Mouse (Mus musculus) heart, postnatal 25 days (tissue): Measurements from ENCODE around the gene Mgat3. TPM values are rescaled to one million over a fixed set of nuclear protein-coding genes. Genes with fewer than 3 reads are reported as not detected.

ENCODE experiments used
- DNase-seq: peaks from one replicate; pipeline ENCODE4 v3.0.0; 2022; ENCODE audit warnings: low spot score
- intact Hi-C: fragments of 180-260 bp; cut with DNase I; formaldehyde crosslinking; loops from one replicate; pipeline ENCODE4 v1.15.1; 2025
- total RNA-seq, 2 experiments: library from RNA; stranded (reverse); gene quantifications; 2 replicates each; pipeline ENCODE4 v1.2.3; 2021

The Mgat3 gene
- total RNA-seq, 2 experiments from 2014 or later = 1.5 to 1.6 TPM

DNA sequence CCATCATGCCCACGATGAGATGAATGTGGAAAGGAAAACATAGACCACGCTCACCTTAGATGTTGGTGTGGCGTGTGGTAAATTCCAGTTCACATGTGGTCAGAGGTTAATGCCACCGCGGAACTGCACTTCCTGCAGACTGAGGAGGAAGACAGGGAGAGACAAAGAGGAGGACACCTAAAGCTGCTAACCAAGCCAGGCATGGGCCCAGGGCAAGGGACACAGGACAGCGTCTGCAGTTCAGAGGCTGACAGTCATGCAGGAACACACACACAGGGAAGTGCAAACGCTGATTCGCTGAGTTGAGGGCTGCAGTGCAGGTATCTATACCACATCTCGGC, 42.9 kb downstream of the Mgat3 start:
- intact Hi-C loops = no loop called here
- no peak for DNase-seq

DNA sequence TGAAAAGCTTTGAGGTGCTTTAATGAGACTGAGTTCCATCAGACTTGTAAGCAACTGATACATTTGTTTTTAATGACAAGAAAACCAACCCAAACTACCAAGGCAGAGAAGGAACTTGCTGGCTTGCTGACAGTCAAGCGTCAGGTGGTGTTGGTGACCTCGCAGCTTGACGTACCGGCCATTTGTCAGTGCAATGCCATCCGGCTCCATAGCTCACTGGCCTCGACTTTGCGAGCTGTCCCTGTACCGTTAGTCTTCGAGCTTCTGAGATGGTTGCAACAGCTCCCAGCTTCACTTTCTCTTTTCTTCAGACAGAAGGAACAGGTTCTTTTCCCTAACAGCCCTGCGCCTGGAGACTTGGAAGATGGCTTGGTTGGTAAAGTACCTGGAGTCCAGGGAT, 44.0 kb downstream of the Mgat3 start:
- intact Hi-C loops = no loop called here

DNA sequence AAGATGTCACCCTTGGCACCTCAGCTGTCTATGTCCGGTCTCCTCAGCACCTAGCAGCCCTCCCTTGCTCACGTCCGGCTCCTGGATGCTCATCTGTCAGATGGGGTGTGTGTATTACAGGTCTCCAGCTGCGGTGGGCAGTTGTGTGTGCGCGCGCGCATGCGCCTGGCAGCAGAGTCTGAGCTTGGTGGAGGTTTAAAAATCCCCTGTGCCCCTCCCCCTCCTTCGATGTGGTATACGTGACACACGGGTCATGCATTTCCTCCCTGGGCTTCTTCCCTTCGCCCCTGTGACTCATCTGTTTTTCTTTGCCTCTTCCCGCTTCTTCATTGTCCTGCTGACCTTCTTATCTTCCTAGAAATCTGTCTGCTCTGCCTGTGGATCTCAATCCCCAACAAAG, 45.7 kb downstream of the Mgat3 start:
- no peak for DNase-seq
- intact Hi-C loops = no loop called here

More for the DNA sequence above, 44.0 kb downstream of the Mgat3 start:
- DNase-seq = no peak

DNA sequence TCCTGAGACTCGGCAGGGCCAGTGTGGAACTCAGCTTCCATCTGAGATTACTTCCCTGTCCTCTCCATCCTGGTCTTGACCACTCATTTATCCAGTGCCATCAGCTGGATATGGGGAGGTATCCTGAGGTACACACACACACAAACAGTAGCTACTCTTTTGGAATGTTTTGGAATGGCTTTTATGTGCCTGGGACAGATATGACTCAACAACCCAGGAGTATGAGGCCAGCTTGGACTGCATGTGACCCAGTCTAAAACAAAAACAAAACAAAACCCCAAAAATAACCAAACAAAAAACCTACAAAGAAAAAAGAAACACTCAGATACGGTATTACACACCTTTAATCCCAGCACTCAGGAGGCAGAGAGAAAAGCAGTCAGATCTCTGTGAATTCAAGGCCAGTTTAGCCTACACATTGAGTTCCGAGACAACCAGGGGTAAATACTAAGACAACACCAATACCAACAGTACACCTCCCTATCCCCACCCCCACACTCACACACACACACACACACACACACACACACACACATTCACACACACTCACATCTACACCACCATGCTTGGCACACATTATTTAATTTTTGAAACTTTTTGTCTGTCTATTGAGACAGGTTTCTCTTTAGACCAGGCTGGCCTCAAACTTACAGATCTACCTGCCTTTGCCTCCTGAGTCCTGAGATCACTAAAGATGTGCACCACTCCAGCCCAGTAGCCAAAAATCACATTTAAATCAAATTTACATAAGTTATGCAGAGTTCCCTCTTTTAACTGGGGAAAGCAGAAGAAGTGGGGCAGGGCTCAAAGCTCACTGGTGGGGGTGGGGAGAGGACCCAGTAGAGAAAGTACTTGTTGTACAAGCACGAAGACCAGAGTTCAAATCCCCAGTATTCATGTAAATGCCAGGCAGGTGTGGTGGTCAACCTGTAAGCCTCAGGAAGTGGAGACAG, 46.5 kb downstream of the Mgat3 start:
- no peak for DNase-seq
- intact Hi-C loops = loop anchor here (5.0 to 10.0 kb wide), 2 partner anchors 128 to 275 kb away; partner anchors contain the start of genes Rpl3 and Syngr1

DNA sequence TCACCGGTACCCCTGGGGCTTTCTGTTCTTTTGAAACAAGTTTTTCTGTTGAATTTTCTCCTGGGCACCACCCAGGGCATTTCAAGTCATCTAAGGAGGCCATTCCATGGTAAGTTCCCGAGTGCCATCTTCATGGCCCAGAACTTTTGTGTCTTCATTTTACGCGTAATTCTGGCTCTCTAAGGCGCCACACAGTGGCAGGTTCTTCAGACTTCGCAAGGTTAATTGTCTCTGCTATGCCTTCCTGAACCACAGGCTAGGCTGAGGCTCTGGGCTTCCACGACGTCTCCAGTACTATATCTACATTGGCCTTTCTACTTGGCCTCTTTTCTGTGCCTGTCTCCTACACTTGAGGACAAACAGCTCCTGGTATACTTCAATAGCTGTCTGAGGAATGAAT, 47.5 kb downstream of the Mgat3 start:
- no peak for DNase-seq
- intact Hi-C loops = loop anchor here (5.0 to 10.0 kb wide), 2 partner anchors 129 to 276 kb away; partner anchors contain the start of genes Rpl3 and Syngr1

DNA sequence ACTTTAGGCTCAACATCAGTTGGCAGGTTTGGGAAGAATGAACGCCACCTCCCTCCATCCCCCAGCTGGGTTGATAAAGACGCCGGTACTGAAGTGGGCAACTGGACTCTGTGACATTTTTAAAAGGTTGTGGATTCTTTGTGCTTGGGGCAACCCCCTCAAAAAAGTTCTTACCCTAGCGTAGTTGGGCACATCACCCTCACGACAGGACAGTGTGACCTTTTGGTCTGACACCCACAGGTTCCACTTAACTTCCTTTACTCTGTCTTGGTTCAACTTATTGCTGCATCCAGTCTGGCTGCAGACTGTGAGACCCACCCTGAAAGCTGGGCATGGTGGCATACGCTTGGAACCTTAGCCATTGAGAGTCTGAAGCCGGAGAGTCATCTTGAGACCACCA, 50.2 kb downstream of the Mgat3 start:
- intact Hi-C loops = loop anchor here (5.0 to 10.0 kb wide), 2 partner anchors 131 to 279 kb away; partner anchors contain the start of genes Rpl3 and Syngr1
- DNase-seq = no peak

DNA sequence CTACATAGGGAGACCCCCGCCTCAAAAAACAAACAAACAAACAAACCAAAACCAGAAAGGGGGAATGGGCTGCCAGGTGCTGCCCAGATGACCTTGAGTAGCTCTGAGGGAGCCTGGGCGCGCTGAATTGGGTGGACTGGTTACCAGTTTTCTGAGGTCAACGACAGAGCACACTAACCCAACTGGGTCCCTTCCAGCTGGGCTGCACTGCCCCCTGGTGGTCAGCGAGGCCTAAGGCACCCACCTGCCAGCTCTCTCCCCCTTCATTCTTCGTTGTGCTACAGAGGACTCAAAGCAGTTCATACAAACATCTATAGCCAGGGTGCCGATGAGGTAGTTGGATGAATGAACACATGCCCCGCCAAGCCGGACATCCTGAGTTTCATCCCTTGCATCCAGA, 51.7 kb downstream of the Mgat3 start:
- intact Hi-C loops = loop anchor here (5.0 to 10.0 kb wide), 3 partner anchors 37 to 280 kb away; partner anchors contain the start of genes Rps19bp1 and Tab1

DNA sequence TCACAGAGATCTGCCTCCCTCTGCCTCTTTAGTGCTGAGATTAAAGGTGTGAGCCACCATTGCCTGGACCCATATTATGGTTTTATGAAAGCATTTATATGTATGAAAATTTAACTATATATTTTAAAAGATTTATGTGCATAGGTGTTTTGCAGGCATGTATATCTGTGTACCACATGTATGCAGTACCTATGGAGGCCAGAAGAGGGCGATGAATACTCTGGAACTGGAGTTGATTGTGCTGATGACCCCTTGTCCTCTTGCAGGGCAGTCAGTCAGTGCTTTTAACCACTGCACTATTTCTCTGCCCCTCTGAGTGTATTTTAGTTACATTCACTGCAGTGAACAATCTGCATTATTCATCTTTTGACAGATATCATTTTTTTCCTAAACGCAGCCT, 52.3 kb downstream of the Mgat3 start:
- intact Hi-C loops = loop anchor here (5.0 to 10.0 kb wide), 3 partner anchors 37 to 281 kb away; partner anchors contain the start of genes Rps19bp1 and Tab1
- DNase-seq = no peak

More for the DNA sequence above, 51.7 kb downstream of the Mgat3 start:
- no peak for DNase-seq

DNA sequence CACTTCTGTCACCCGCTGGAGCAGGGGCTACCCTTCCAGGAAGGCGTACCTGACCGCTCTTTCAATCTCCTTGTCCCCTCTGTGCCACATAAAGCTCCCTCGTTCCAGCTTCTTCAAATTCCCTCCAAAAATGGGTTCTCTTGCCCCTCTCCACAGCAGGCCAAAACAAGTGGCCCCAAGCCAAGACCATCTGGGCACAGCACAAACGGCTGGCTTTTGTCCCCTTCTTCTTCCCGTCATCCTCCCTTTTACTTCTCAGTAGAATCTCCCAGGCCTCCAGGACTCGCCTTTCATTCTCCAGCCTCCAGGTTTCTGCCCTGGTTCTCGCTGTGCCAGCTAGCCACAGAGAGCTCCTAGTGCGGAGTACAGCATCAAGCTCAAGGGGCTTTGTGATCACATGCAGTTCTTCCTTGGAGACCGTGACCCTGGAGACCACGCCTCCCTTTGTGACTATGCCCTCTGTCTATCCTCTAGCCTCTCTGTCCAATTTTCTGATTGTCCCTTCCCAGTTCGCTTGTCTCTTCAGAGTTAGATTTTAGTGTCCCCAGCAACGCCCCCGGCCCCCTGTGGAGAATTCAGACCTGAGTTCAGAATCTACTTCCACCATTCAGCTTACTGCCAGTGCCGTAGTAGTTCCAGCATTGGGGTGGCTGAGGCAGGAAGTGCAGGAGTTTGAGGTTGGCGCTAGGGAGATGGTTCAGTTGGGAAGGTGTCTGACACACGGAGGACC, 54.7 kb downstream of the Mgat3 start:
- no peak for DNase-seq
- intact Hi-C loops = loop anchor here (5.0 to 10.0 kb wide), 3 partner anchors 34 to 283 kb away; partner anchors contain the start of genes Rps19bp1 and Tab1

DNA sequence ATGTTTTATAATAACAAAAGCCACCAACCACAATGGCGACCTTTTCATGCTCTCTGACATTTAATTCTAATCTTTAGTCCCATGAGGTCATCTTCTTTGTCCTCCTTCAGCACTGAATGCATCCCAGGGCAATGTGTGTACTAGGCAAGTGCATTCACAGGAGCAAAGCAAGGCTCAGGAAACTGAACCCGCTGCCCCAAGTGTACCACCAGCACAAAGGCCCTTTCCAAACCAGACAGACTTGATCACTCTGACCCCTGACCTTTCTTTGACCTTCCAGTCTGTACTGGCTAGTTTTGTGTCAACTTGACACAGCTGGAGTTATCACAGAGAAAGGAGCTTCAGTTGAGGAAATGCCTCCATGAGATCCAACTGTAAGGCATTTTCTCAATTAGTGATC, 58.8 kb downstream of the Mgat3 start:
- intact Hi-C loops = no loop called here
- no peak for DNase-seq

DNA sequence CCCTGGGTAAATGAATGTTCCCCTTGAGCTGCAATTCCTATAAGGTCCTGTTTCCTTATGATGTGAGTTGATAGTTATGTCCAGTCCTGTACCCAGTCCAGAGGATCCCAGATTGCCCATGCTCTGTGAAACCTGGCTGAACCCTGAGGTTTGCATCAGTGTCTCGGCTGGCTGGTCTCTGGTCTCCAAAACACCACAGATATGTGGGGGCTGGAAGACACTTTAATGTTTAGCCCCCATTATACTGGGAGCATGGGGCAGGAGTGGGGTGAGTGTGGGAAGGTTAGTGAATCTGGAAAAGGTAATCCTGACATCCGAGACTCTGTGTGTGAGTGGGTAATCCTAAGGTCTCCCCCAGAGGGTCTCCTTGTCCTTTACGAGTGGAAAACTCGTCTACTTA, 59.5 kb downstream of the Mgat3 start:
- intact Hi-C loops = no loop called here
- DNase-seq = no peak

DNA sequence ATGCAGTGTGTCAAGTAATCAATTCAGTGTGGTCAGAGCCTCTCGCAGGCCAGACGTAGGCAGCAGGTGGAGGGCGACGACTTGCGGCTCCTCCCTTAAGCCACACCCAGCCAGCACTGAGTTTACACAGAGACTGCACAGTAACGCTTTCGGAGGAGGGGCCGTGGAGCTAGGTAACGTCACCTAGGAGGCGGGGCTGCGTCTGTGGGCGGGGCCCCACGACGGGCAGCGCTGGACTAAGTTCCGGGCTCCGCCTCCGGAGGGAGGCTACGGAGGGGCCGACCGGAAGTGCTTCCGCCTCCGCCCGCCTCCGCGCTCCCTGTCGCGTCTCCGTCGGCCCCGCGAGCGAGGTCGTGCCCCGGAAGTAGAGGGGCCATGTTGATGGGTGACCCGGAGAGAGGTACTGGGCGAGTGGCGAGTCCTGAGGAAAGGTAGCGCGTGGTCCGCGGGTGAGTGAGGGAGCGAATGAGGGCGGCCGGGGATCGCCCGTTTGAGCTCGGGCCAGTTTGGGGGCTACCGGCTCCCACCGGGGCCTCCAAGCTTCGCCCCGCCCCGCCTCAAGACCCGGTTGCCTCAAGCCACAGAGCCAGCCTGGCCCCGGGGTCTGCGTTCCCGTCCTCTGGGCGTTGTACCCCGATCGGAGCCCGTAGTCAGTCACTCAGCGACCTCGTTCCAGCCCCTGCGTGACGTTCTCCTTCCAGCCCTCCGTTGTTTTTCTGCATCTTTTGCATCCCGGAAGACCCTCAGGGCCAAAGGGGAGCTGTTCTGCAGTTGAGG, 60.4 kb downstream of the Mgat3 start, which contains the start of gene Mief1:
Mief1 (plus strand) TSS at position 286 of the 777 bp plus-strand sequence.
- peak; percentile 96 for DNase-seq

DNA sequence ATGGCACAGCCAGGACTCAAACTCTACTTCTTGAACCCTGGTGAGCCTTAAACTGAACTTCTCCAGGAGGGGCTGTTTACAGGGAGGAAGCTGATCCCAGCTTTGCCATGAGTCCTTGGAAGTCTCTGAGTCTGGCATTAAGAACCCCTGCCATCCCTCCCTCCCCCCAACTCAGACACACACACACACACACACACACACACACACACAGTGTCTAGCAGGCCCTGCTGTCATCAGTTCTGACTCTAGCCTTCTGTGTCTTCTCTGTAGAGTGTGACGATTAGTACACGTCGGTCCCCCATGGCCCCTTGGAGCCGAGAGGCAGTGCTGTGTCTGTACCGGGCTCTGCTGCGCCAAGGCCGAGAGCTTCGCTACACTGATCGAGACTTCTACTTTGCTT, 62.0 kb downstream of the Mgat3 start, which contains the start of gene AC140267.1:
AC140267.1 (plus strand) TSS at position 301 of the 400 bp plus-strand sequence.
- DNase-seq = no peak
- intact Hi-C loops = loop anchor here (1.0 kb wide), 1 partner anchor 19 kb away; no protein-coding TSS in a partner anchor

More for the DNA sequence above, 60.4 kb downstream of the Mgat3 start, which contains the start of gene Mief1:
- intact Hi-C loops = no loop called here

DNA sequence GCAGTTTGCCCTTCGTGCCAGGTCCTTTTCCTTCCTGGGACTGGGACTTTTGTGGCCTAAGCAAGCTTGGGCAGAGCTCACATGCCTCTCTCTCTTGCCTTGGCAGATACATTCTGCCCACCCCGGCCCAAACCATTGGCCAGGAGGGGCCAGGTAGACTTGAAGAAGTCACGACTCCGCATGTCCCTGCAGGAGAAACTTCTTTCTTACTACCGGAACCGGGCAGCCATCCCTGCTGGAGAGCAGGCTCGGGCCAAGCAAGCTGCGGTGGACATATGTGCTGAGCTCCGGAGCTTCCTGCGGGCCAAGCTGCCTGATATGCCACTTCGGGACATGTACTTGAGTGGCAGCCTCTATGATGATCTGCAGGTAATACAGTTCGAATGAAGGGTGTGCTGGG, 74.6 kb downstream of the Mgat3 start:
- no peak for DNase-seq
- intact Hi-C loops = no loop called here

DNA sequence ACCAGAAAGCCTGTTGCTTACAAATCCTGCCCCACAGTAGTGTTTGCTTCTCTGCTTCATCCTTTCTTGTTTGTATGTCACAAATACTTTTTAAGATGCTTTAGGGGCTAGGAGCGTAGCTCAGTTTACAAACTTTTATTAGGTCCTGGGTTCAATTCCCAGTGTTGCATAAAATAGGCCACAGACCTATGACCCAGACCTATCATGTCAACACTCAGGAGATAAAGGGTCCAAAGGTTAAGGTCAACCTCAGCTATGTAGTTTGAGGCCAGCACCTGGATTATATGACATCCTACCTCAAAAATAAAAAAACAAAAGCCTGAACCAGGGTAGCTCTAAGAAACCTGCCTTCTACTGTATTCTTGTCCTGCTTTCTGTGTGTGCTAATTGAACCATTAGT, 75.1 kb downstream of the Mgat3 start:
- DNase-seq = no peak
- intact Hi-C loops = no loop called here

DNA sequence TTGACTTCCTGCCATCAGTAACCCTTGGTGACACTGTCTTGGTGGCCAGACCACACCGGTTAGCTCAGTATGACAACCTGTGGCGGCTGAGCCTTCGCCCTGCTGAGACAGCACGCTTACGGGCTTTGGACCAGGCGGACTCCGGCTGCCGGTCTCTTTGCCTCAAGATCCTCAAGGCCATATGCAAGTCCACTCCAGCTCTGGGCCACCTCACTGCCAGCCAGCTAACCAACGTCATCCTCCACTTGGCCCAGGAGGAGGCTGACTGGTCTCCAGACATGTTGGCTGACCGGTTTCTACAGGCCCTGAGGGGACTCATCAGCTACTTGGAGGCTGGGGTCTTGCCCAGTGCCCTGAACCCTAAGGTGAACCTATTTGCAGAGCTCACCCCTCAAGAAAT, 76.2 kb downstream of the Mgat3 start:
- intact Hi-C loops = no loop called here
- no peak for DNase-seq

DNA sequence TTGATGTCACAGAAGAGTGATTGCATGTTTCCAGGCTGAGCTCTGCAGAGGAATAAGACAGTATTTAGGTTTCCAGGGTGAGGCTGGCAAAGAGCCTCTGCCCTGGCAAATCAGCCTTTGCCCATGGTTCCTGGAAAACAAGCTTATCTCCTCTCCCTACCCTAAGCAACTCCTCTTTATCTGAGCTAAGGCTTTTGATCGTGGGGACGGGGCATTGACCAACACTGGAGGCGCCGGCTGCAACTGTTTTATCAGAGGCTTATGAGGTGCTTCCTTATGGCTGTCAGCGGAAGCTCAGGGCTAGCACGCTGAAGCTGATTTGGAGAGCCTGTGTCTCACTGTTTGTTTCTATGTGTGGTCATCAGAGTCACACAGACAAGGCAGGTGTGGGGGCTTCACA, 77.1 kb downstream of the Mgat3 start:
- intact Hi-C loops = no loop called here
- no peak for DNase-seq

DNA sequence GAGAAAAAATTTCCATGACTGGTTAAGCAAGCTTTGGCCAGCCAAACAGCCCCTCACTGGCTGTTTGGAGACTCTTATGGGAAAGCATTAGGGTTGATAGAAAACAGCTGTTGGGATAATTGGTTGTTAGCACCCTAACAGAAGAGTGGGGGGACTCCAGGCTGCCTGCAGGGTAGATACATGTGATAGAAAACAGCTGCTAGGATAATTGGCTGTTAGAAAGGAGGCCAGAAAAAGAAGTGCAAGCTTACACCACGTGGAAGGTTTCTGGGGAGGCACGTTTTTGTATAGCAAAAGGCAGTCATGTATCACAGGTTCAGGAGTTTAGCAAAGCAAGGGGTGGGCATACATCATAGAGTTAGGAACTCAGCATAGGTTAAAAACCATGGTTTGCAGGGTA, 80.0 kb downstream of the Mgat3 start:
- intact Hi-C loops = no loop called here
- DNase-seq = no peak

DNA sequence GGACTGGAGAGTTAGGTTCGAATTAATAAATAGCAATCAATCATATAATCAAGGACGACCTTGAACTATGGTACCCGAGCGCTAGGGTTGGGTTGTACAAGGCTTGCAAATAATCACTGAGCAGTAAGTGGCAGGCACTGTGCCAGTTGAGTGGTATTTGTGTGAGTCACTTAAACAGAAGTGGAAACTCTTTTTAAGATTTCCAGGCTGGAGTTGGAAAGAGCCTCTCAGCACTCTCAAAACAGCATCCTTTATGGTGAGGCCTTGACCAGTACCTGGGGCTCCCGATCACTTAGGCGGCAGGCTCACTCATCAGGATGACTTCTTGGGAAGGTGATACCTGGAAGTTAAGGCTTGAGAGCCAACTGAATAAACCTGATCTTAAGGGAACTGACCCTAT, 80.7 kb downstream of the Mgat3 start:
- DNase-seq = no peak
- intact Hi-C loops = loop anchor here (1.0 kb wide), 1 partner anchor 19 kb away; the partner anchor contains the start of gene AC140267.1
